Mouse (Mus musculus): ENCODE results near the gene Smad5.

The Smad5 gene

GRCm38 (mm10) chr13:56703222-56703870 lies 536 bp downstream of the Smad5 start:
- DNase-seq: peak; percentile 90

DNA sequence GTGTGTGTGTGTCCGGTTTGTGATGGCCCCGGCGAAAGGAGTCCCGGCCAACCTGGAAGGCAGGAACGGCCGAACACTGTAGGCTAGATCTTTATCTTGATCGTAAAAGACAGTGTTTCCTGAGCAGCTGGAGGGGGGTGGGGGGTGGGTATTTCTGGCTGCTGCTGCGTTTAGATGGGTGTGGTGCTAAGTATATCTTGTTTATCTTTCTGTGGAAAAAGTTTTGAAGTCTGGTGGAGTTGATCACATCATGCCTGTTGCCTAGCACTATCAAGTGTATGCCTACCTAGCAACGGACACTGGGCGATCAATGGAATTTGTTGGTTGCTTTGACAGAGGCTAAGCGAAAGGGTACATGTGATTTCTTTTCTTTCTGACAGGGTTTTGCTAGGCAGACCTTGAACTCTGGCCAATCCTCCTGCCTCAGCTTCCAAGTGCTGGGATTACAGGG lies 1.1 kb downstream of the Smad5 start:
- DNase-seq: peak; percentile 32

DNA sequence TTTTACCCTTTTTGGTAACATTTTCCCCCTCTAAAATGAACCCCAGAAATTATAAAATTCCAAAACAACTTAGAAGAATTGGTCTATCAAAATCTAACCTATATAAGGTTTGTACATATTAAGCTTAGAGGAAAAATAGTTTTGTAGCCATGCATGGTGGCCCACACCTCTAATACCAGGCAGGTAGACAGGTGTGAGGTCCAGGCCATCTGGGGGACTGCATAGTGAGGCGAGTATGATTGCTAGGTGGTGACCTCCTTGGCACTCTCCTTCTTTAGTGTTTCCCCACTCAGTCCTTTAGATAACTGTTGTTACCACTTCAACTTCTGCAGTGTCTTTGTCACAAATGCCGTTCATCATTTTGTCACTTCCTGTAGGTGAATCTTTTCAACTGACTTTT lies 1.8 kb downstream of the Smad5 start:
- DNase-seq: no peak

- DNase-seq: peak; percentile 61
Observed at GRCm38 (mm10) chr13:56707111-56707510, 4.3 kb downstream of the Smad5 start.

- no peak for DNase-seq
Observed at GRCm38 (mm10) chr13:56707606-56708005, 4.8 kb downstream of the Smad5 start.

DNA sequence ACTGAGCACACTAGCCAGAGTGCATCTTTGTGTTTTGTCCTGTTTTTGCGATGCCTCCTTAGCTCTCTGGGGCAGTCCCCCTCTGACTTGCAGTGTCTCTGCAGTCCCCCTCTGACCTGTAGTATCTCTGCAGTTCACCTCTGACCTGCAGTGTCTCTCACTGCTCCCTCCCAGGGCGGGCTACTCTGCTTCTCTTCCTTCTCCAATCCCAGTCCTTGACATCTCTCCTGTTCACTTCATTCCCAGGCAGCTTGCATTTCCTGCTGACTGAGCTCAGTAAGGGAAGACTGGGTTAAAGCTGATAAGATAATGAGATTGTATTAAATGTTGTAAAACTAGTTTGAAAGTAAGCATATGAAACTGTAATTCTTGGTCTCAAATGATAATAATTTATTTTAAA lies 7.8 kb downstream of the Smad5 start:
- no peak for DNase-seq

GRCm38 (mm10) chr13:56712221-56712620 lies 9.4 kb downstream of the Smad5 start:
- no peak for DNase-seq

- no peak for DNase-seq
Observed at GRCm38 (mm10) chr13:56726551-56726950, 23.7 kb downstream of the Smad5 start.

DNA sequence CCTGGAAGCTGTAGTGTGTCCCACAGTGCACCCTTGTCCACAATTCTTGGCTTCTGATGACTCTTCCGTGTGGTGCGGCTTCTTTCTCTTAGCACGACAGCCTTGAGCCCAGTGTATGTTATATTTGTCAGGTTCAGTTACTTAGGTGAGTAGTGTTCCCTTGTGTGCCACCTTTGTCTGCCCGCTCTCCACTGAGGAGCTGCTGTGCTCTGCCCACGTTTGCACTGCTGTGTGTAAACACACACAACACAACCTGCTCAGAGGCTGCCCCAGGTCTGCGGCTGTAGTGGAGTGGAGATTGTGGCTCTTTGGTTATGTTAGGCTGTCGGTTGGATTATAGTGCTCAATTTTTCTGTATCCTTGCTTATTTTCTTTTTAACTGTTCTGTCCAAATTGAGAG lies 26.2 kb downstream of the Smad5 start:
- DNase-seq: no peak

DNA sequence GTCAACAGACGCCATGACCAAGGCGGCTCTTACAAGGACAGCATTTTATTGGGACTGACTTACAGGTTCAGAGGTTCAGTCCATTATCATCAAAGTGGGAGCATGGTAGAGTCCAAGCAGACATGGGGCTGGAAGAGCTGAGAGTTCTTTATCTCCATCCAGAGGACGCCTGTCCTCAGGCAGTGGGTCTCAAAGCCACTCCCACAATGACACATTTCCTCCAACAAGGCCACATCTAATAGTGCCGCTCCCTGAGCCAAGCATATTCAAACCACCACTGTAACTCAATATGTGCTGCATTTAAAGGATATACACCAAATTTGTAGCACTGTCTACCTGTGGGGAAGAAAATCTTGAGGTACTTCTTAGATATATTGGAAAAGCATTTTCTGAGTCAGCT lies 31.8 kb downstream of the Smad5 start:
- DNase-seq: no peak

DNA sequence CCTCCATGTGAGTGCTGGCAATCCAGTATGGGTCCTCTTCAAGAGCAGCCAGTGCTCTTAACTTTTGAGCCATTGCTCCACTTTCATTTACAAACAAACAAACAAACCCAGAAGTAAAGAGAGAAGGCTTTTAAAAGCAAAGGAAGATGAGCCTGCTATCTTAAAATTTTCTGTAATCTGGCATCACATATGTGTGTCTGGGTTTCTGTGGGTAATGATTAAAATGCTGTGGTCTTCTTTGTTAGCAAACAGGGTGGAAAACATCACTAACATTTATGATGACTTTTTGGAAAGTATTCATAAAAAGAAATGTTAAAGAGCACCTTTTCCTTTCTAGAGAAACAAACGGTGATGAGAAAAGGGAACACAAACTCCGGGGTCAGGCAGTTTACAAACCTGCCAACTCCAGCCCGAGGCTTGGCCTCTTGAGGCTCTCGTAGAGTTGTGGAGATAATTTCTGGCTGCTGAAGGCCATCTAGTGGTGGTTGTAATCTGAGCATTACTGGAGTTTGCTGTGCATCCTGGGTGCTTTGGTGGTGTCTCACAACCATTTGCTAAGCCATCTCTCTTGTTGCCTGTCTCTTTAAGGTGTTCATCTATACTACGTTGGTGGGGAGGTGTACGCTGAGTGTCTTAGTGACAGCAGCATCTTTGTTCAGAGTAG lies 32.5 kb downstream of the Smad5 start:
- DNase-seq: peak; percentile 61

DNA sequence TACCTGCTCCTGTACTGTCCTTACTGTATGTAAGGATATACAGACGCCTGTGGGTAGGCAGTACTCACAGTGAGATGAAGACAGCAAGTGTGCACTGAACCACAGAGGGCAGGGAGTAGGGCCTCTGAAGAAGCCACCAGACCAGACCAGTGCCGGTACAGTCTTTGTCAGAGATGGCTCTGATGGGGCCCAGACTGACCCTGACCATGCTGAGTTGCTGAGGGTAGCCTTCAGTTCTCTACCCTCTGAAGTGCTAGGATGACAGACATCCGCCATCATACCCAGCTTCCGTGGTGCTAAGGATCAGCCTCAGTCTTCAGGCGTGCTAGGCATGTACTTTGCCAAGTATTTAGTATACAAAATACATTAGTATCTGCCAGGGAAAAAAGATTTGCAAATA lies 36.7 kb downstream of the Smad5 start:
- DNase-seq: no peak

DNA sequence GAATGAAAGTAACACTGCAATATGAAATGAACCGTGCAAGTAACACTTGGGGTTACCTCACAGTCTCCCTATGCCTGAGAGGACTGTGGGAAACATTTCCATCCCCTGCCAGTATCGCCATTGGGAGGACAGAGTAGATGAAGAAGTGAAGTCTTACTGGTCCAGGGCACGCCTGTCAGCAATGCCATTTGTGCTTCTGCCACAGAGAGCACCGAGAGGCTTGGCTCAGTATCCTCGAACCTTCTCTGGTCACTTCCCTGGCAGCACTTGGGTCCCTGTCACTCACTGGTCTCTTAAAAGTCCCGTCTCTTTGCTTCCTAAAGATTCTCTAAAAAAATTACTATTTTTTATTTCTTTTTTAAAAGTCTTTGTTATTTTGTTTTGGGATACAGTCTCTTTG lies 37.7 kb downstream of the Smad5 start:
- no peak for DNase-seq

GRCm38 (mm10) chr13:56741691-56742090 lies 38.9 kb downstream of the Smad5 start:
- DNase-seq: no peak

- DNase-seq: no peak
Observed at GRCm38 (mm10) chr13:56742325-56742901, 39.6 kb downstream of the Smad5 start.

- no peak for DNase-seq
Observed at GRCm38 (mm10) chr13:56746739-56747532, 44.1 kb downstream of the Smad5 start.

GRCm38 (mm10) chr13:56747554-56747953 lies 44.7 kb downstream of the Smad5 start:
- DNase-seq: peak; percentile 62

DNA sequence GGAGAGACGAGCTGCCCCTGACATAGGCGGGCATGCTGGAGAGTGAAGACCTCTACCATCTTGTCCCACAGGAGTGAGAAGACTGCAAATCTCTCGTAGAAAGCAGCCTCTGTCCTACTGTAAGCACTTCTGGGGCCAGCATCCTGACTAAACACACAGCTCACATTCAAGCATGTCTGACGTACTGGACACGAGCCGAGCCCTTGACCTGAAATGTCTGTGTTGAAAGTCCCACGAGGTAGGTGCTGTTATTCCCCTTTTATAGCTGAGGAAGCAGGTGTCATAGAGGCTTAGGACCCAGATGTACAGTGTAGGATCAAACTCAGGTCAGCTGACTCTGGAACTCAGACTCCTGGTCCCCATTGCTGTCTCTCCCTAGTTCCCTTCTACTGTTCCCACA lies 46.6 kb downstream of the Smad5 start:
- DNase-seq: no peak

GRCm38 (mm10) chr13:56751774-56752173 lies 49.0 kb downstream of the Smad5 start:
- no peak for DNase-seq

- peak; percentile 18 for DNase-seq
Observed at GRCm38 (mm10) chr13:56752474-56753191, 49.8 kb downstream of the Smad5 start.

DNA sequence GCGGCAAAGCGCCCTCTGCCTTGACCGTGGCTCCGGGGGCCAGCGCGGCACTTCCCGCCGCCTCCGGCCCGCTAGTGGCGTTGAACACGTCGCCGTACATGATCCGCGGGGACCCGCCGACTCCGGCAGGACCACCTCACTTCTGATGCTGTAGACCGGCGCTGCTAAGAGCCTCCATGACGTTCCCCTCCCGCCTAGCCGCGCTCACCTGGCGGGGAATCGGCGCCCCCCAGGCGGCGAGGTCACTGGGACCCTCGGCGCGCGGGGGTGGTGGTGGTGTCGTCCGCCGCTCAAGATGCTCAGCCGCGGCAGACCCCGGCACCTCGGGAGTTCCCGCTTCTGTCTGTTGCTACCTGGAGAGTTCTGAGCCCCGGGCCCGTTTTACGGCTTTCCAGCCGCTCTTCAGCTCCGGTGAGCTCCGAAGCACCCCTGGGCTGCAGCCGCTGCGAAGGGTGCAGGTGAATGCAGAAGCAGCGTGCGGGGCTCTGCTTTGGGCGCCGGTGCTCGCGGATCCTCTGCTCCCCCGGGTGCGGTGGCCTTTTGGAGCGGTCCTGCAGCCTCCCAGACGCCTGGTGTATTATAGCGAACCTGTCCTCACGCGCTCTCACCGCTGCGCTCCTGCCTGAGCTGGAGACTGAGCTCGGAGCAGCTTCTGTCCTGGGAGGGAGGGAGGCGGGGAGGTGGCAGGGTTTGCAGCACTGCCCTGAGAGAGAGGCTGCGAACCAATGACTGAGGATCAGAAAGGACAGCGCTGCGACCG lies 50.6 kb downstream of the Smad5 start, which contains the start of gene Gm45623:
Gm45623 (minus strand) TSS at position 636 of the 760 bp plus-strand sequence.
- no peak for DNase-seq

- peak; percentile 23 for DNase-seq
Observed at GRCm38 (mm10) chr13:56755871-56756270, 53.1 kb downstream of the Smad5 start.

All from kidney, postnatal 14 days (tissue).